Mouse (Mus musculus): ENCODE results near the gene En1.

The En1 gene

DNA sequence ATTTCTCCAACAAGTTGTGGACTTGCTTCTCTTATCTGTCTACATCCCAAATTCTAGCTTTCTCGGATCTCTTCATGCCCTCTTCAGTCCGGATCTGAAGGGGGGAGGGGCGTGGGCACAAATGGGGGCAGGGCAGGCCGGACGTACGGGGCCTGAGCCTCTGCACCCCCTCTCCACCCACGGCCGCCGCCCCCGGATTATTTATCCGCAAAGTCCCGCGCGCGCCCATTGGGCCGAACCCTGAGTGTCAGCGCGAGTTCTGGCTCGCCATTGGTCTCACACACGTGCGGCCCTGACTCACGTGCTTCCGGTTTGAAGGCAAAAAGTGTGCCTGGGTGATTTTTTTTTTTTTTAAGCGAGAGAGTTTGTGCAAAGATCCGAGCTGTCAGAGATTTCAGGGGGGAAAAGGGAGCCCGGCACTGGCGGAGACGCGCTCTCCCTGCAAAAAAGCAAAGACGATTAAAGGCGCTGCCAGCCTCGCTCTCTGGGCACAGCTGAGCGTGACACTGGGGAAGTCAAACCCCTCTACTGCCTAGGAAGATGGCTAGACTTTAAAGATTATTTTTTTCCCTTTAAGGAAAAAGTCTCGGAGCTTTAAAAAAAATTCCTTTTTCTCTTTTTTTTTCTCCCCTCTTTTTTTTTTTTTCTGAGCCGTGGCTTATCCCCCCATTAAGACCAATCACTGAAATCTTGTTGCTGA lies at the start of gene En1:
Gene En1 (plus strand): TSS at position 388 of the 700 bp plus-strand sequence.
- DNase-seq (ENCODE audit: low spot score): peak; percentile 54

DNA sequence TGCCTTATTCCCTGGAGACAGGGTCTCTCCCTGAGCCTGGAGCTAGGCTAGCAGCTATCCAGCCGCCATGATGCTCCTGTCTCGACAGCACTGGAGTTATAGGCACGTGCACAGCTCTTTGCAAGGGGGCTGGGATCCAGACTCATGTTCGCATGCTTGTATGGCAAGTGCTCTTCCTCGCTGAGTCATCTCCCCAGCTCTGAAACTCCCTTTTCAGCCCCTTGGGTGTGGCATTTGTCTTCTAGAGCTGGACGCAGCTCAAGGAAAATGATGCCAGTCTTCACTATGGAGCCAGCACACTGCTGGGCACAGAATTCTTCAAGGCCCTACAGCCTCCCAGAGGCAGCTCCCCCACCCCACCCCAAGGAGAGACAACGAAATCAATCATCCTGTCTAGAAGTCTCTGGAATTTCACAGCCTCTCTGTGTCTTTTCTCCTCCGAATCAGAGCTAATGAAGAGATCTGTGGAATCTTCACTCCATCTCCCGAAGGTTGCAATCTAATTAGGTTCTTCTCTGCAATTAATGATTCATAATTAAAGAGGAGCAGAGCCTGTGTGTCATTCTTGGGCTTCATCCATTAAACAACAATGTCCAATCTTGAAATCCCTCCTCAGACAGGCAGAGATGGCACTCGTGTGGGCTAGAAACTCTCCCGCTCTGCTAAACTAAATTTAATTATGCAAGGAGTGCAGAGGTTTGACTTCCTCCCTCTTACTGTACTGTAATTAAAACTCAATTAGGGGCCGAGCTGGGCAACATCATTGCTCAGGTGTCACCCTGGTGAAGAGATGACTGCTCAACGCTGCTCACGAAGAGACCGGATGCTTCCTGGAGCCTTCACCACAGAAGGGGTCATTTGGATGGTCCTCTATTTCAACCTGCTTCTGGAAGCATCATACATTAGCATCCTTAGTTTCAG lies 45.0 kb upstream of the En1 start:
- no peak for DNase-seq (ENCODE audit: low spot score)

GRCm38 (mm10) chr1:120558341-120559285 lies 43.6 kb upstream of the En1 start:
- no peak for DNase-seq (ENCODE audit: low spot score)

GRCm38 (mm10) chr1:120559911-120560310 lies 42.3 kb upstream of the En1 start:
- no peak for DNase-seq (ENCODE audit: low spot score)

DNA sequence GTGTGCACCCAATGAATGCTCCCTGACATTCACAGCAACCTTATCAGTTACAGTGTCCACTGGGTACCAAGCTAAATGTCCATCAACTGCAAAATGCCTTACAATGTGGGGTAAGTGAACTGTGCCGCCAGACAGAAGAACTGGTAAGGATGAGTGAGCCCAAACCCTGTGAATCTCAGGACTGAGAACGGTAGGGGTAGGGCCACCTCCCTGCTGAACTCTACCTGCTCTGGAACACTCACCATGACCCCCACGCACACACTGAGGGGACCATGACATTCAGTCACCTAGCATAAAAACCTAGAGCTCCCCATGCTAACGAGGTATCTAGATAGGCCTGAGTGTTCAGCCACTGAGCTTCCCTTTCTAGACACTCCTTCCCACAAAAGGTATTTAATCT lies 20.9 kb upstream of the En1 start:
- DNase-seq (ENCODE audit: low spot score): no peak

- DNase-seq (ENCODE audit: low spot score): no peak
Observed at GRCm38 (mm10) chr1:120585481-120585880, 16.7 kb upstream of the En1 start.

DNA sequence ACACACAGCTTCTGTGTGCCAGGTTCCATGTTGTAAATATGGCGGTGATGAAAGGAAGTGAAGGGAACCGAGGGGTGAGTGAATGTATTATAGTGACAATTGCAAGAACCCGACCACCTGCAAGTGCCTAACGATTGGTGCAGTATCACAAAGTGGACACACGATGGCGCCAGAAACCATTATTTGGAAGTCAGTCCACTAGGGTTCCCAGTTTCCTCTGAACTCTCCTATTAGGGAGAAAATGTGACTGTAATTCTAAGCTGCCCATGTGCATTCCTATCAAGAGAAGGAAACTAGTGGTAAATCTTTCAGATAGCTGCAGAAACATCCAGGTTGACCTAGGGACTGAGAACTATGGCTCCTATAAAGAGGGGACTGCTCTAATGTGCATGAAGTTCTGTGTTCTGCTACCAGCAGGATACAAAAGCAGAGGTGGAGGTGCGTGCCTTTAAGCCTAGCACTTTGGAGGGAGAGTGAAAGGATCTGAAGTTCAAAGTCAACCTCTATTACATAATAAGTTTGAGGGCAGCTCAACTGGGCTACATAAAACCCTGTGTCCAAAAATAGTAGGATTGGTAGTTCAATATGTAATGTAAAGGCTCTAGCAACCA lies 15.6 kb upstream of the En1 start:
- no peak for DNase-seq (ENCODE audit: low spot score)

- no peak for DNase-seq (ENCODE audit: low spot score)
Observed at GRCm38 (mm10) chr1:120587431-120587830, 14.8 kb upstream of the En1 start.

- DNase-seq (ENCODE audit: low spot score): no peak
Observed at GRCm38 (mm10) chr1:120587960-120588359, 14.3 kb upstream of the En1 start.

GRCm38 (mm10) chr1:120588362-120589027 lies 13.7 kb upstream of the En1 start:
- no peak for DNase-seq (ENCODE audit: low spot score)

- DNase-seq (ENCODE audit: low spot score): no peak
Observed at GRCm38 (mm10) chr1:120593236-120593919, 8.8 kb upstream of the En1 start.

- DNase-seq (ENCODE audit: low spot score): no peak
Observed at GRCm38 (mm10) chr1:120594603-120595002, 7.6 kb upstream of the En1 start.

- DNase-seq (ENCODE audit: low spot score): no peak
Observed at GRCm38 (mm10) chr1:120595471-120596240, 6.6 kb upstream of the En1 start.

GRCm38 (mm10) chr1:120596319-120596718 lies 5.9 kb upstream of the En1 start:
- DNase-seq (ENCODE audit: low spot score): no peak

DNA sequence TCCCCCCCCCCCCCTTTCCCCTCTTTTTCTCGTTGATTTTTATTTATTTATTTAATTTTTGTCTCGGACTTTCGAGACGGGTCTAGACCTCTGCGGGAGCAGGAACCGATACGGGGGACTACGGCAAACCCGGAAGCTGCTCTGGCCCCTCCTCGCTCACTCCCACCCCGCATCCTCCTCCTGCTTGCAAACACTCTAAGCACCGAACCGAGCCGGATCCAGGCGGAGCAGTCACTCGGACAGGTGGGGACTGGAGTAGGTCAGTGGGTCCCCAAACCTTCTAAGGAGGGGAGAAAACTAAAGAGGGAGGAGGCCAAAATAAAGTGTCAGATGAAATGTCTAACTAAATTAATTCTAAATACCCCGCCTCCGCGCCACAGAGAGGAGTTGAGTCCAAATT lies 5.4 kb upstream of the En1 start:
- no peak for DNase-seq (ENCODE audit: low spot score)

- no peak for DNase-seq (ENCODE audit: low spot score)
Observed at GRCm38 (mm10) chr1:120597271-120597670, 4.9 kb upstream of the En1 start.

GRCm38 (mm10) chr1:120598196-120598940 lies 3.9 kb upstream of the En1 start:
- no peak for DNase-seq (ENCODE audit: low spot score)

DNA sequence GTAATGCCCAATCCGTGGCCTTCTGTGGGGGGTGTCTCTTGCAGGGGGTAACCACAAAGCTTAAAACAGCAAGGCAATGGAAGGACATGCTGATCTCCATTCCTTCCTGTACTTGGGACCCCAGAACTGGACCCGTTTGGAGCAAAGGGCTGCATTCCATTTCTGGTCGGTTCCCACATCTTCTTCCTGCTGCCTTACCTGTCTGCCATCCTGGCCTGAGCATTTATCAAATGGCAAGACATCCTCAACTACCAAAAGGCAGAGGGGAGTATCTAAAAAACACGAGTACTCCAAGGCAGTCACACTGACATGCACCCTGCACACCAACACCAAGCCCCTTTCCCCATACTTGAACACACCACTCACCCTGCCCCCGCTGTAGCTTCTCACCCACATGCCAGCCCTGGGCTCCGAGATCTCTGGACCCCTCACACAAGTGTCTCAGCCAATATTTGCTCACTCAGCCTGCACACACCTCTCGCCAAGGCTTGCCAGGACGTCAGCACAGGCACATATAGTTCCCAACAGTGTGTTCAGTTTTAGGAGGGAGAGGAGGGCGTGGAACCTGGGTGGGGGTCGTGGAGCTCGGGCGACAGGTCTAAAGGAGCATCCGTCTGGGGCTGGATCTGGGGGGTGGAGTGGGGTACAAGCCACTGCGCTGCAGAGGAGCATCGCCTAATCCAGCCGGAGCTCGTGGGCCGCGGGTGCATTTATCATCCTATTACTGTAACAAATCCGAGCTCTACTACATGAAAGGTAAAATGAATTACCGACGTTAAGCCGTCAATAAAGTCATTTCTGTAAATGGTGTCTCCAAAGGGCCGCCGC lies 2.7 kb upstream of the En1 start:
- no peak for DNase-seq (ENCODE audit: low spot score)

All from testis, postnatal 14 days (tissue).